Mouse (Mus musculus) CH12F3 (cell line): ENCODE data around the gene Itfg2.

ENCODE experiments used
- in situ Hi-C: fragments of 300-500 bp; cut with MboI; formaldehyde crosslinking; loops from 2 replicates; pipeline ENCODE4 v1.14.3; 2020; ENCODE audit warnings: low sequenced_read_pairs

Itfg2 gene

GRCm38 (mm10) chr6:128435474-128435873, 10.7 kb upstream of the Itfg2 start:
- in situ Hi-C loops = no loop called here

DNA sequence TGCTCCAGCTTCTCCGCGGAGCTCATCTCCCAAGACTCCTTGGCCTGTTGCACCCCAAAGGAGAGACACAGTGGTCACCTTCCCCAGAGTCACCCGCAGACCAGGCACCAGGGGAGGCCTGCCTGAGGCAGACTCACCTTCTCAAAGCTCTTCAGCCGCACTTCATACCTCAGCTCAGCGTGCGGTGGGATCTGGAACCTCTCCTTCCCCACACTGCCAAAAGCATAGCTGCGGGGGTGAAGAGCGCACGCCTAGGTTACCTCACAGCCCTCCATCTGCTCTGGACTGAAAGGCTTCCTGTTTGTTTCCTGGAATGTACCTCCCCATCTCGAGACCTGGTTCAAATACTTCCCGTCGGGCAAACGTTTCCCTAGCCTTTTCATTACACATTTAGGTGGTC, 8.8 kb upstream of the Itfg2 start:
- in situ Hi-C loops = no loop called here

DNA sequence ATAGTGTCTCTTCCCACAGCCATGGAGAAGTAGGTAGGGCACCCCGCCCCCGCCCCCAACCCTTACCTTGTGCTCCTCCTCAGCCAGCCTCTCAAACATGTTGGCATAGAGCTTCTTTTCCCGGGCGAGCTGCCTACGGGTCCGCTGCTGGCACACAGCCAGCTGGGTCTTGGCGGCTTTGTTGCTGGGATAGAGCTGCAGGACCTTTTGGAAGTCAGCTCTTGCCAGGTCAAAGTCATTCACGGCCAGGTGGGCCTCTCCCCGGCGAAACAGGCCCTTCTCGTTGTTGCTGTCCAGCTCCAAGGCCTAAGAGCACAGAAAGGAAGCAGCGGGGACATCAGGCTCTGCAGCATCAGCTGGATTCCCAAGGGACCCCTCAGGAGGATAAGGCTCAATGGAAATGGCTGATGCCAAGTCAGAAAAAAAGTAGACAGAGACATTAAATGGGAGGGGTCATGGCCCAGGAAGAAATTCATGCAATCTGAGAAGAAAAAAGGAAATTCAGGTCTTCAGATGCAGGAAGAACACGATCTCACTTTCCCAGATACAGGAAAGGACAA, 7.7 kb upstream of the Itfg2 start:
- in situ Hi-C loops = no loop called here

DNA sequence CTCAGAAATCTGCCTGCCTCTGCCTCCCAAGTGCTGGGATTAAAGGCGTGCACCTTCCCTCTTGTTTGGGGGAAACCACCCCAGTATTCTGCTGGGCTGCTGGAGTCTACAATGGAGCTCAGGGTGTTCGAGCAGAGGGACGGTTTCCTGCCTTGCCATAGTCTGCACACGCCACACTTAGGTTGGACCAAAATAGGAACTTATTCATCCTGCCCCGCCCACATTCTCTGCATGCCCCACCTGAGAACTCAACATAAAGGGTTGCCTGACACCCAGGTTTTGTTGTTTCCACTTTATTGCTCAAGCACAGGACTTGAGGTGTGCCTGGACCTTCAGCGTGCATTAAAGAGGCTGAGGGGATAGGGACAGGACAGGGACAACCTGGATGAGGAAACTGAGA, 5.1 kb upstream of the Itfg2 start:
- in situ Hi-C loops = no loop called here

DNA sequence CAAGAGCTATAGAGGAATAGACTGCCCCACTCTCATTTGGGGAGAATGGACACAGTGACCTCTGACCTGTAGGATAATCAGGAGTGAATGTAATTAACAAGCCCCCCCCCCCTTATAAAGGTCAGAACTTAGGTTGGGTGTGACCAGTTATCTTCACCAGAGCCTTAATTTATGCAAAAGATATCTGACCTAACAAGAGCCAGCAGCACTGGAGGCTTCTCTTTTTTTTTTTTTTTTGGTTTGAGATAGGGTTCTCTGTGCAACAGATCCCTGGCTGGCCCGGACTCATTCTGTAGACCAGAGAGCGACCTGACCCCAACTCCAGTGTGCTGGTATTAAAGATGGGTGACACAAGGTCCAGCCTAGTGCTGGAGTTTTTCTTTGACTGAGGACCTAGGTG, 4.6 kb upstream of the Itfg2 start:
- in situ Hi-C loops = no loop called here

DNA sequence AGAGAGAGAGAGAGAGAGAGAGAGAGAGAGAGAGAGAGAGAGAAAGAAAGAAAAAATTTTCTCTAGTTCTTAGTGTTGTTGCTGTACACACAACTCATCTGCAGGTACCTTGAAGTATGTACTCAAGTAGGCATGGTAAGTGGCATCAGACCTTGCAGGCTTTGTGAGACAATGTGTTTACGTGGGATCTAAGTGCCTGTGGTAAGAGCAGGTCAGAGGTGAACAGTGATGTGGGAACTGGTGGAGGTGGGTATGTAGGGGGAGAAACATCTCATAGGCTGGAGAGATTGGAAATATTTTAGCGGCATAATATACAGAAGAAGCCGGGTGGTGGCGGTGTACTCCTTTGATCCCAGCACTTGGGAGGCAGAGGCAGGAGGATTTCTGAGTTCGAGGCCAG, 2.8 kb upstream of the Itfg2 start:
- in situ Hi-C loops = no loop called here

DNA sequence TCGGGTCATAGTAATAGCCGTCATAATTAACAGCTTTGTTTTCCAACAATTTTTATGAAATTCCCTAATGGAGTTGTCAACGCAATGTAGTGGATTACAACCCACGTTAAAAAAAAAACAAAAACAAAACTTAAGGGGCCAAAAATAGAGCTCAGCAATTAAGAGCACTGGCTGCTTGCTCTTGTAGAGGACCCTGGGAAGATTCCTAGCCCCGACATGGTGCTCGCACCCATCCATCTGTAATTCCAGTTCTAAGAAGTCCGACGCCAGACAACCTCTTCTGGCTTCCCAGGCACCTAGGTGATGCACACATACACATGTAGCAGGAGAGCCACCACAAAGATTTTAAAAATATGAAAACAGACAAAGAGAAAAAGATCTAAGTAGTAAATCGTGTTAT, 315 bp upstream of the Itfg2 start:
- in situ Hi-C loops = no loop called here

DNA sequence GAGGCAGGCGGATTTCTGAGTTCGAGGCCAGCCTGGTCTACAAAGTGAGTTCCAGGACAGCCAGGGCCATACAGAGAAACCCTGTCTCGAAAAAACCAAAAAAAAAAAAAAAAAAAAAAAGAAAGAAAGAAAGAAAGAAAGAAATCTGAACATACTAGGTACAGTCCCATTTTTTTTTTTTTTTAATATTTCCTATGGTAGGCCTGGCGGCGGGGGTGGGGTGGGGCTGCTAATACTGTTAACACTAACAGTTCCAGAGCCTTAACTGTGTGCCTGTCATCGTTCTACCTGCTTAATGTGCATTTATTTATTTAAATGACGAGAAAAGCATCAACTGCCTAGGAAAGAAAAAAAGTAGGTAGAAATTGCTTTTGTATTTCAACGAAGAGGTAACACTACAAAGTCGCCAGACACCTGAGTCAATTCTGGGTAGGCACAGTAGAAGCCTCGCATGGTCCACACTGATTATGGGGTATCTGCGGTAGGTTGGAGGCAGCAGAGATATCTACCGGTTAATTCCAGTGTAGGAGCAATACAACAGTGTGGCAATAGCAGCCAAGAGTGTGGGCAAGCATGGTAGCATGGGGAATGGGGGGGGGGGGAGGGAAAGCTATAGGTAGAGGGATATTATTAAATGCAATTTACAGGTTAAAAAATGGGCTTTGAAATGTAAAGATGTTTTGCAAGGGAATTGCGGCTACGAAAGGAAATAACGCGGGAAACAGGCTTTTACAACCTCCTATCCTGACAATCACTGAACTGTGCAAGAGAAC, 1.0 kb downstream of the Itfg2 start:
- in situ Hi-C loops = no loop called here

DNA sequence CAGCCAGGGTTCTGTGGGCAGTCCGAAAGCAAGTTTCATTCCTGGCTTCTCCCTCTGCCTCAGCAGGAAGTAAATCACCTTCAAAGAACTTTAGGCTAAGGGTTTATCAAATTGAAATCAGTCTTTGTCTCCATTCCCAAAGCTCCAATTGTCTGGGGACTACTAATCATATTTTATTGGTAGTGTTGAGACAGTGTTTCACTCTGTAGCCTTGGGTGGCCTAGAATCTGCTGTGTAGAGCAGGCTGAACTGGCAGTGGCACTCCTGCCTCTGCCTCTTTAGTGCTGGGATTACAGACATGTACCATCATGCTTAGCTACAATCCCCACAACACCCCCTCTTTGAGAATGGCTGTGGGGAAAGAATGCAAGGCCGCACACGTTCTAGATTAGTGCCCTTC, 3.3 kb downstream of the Itfg2 start:
- in situ Hi-C loops = no loop called here

DNA sequence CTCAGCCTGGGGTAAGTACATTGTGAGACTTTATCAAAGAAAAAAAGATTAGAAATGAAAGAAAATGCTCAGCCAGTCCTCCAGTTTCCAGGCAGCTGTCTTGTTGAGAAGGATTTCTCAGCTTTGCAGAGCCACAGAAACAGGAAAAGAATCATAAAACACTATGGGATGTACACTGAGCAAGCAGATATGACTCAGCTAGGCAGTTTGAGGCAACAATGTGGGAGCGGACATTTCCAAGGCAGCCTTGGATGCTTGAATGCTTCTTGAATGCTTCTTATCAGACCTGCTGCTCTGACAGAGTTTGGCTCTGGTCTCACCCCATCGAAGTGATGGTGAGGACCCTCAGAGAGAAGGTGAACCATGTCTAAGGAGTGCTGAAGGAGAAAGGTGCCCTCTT, 3.7 kb downstream of the Itfg2 start:
- in situ Hi-C loops = no loop called here

DNA sequence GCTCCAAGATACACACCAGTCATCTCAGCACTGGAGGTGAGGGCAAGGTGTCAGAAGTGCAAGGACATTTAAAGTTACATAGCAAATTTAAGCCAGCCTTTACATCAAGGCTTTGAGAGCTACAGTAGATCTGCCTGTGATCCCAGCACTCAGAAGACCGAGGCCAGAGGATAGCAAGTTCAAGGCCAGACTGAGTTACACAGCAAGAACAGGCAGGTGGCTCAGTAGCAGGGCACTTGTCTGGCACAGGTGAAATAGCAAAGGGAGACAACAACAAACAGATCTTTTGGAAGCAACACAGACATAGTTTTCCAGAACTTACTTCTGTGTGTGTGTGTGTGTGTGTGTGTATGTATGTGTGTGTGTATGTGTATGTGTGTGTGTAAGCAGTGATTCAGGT, 6.7 kb downstream of the Itfg2 start:
- in situ Hi-C loops = loop anchor here (10.0 kb wide), 1 partner anchor 103 kb away; no protein-coding TSS in a partner anchor

DNA sequence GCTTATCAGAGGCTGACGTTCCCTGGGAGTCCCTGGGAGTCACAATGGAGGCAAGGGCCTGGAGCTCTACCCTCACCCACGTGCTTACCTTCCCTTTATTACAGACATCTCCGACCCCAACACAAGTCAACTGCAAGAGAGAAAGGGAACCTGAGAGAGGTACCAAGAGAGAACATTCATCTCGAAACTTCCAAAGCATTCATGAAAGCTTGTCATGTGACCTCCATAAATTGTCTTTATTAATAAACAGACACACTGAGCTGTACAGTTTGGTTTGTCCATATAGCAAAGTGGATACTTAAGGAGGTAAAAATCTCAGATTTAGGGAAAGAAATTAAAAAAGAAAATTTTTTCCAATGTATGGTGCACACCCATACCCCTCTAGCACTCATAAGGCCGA, 8.6 kb downstream of the Itfg2 start:
- in situ Hi-C loops = loop anchor here (10.0 kb wide), 1 partner anchor 101 kb away; no protein-coding TSS in a partner anchor

DNA sequence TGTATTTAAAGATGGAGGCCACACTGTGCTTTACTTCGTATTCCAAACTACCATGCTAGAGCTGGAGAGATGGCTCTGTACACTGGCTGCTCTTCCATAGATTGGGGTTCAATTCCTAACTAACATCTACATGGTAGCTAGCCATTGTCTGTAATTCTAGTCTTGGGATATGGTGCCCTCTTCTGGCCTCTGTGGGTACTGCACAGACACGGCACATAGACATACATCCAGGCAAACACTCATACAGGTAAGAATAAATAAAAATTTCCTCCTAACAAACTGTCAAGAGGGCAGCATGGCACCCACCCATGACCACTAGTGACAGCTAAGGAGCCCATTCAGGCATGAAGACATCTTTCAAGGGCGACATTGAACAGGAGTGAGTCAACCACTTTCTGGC, 13.6 kb downstream of the Itfg2 start:
- in situ Hi-C loops = loop anchor here (10.0 kb wide), 1 partner anchor 96 kb away; no protein-coding TSS in a partner anchor

DNA sequence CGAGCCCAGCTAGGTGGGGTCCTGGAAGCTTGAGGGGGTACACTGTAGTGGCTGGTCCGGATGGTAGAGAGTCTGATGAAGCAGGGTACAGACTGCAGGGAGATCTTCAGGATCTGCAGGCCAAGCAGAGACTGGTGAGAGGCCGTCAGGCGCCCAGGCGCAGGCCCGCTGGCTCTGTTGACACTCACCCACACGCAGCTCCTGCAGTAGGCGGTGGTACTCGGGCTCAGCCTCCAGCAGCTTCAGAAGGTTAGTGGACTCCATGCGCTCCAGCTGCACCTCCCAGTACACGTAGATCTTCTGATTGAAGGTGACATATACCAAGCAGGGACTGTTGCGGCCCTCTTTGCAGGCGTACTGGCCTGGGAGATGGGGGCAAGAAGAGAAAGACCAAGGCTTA, 14.4 kb downstream of the Itfg2 start:
- in situ Hi-C loops = loop anchor here (10.0 kb wide), 1 partner anchor 96 kb away; no protein-coding TSS in a partner anchor

DNA sequence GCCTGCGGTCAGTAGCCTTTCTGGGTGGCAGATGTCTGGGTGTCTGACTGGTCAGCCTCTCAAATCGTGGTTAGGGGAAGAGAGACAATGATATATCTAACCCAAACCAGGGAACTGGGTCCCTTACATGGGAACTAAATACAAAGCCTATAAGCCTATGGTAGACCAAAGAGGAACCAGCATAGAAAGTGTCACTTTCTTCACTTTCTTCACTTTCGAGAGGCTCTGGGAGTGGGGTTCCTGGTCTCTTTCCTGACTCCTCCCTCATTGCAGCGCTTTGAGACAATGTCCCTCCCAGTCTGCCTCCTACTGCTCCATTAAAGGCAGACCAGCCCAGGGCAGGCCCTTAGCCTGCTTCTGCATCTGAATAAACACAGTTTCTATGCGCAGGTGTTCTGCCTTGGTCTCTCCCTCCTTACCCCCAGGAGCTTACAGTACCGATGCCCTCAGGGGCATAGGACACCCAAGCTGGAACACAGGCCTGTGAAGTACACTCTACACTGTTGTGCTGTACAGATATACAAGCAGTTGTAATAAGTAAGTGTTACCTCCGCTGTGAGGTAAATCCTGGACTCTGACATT, 16.1 kb downstream of the Itfg2 start:
- in situ Hi-C loops = no loop called here

GRCm38 (mm10) chr6:128404708-128405107, 20.0 kb downstream of the Itfg2 start:
- in situ Hi-C loops = no loop called here

- in situ Hi-C loops = no loop called here
Measured at GRCm38 (mm10) chr6:128399421-128400185, 25.1 kb downstream of the Itfg2 start.

DNA sequence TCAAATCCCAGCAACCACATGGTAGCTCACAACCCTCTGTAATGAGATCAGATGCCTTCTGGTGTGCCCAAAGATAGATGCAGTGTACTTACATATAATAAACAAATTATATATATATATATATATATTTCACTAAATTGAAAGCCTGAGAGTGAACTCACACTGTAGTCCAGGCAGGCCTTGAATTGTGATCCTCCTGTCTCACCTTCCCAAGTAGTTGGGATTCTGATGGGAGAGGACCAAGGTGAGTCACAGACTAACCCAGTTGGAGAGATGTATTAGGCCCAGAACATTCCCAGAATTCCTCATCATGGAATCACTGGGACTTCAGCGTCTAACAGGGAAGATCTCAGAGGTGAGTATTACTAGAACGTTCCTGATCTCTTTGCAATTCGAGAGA, 25.7 kb downstream of the Itfg2 start, which contains the start of gene Nrip2:
Gene Nrip2 (plus strand): TSS at position 301 of the 400 bp plus-strand sequence.
- in situ Hi-C loops = no loop called here

DNA sequence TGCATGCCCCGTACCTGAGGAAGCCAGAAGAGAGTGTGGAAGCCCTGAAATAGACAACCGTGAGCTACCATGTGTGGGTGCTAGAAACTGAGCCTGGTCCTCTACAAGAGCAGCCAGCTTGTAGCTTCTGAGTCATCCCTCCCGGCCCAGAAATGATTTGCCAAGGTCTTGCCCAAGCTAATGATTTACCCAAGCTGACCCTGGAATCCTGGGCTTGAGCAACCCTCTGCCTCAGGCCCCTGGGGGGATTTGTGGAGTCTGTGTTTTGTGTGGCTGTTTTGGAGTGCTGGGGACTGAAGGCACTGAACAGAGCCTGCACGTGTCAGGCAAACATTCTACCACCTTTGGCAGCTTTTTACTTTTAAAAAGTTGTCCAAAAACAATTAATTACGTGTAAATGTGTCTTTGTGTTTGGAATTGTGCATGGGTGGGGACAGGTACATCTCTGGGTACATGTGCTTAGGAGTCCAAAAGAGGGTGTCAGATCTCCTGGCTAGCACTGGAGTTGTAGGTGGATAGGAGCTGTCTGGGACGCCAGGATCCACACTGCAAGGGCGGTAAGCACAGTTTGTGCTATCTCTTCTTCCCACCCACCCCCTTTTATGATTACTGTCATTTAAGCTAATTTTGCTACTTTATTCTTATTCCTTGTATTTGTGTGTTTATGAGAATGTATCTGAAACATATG, 27.0 kb downstream of the Itfg2 start:
- in situ Hi-C loops = no loop called here

DNA sequence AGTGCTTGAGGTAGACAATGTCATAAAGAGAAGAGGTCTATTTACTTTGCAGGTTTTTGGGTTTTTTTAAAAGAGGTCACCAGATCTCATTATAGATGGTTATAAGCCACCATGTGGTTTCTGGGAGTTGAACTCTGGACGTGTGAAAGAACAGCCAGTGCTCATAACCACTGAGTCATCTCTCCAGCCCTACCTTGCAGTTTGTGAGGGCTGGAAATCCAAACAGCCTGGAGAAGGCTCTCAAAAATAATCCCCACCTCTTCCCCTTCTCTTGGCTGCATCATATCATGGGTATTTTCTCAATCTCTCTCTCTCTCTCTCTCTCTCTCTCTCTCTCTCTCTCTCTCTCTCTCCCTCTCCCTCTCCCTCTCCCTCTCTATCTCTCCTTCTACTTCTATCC, 34.0 kb downstream of the Itfg2 start:
- in situ Hi-C loops = no loop called here

- in situ Hi-C loops = no loop called here
Measured at GRCm38 (mm10) chr6:128389185-128389584, 35.5 kb downstream of the Itfg2 start.
